Mouse (Mus musculus) layer of hippocampus, adult 11-12 months (tissue): ENCODE measurements around the gene Elmo3.

Source experiments
- DNase-seq: peaks from one replicate; pipeline ENCODE4 v3.0.0; 2022; ENCODE audit warnings: low spot score

The Elmo3 gene

GRCm38 (mm10) chr8:105305211-105306145 lies at the start of gene Elmo3:
Elmo3 (plus strand) TSS chr8:105305601.
- DNase-seq = no peak

GRCm38 (mm10) chr8:105257318-105258114 lies 47.9 kb upstream of the Elmo3 start:
- no peak for DNase-seq

GRCm38 (mm10) chr8:105258911-105259720 lies 46.3 kb upstream of the Elmo3 start:
- no peak for DNase-seq

- DNase-seq = peak; percentile 70
Measured at GRCm38 (mm10) chr8:105259721-105260320, 45.6 kb upstream of the Elmo3 start.

- no peak for DNase-seq
Measured at GRCm38 (mm10) chr8:105260371-105261099, 44.9 kb upstream of the Elmo3 start.

GRCm38 (mm10) chr8:105261326-105261980 lies 43.9 kb upstream of the Elmo3 start:
- no peak for DNase-seq

GRCm38 (mm10) chr8:105263244-105263912 lies 42.0 kb upstream of the Elmo3 start:
- DNase-seq = no peak

- DNase-seq = no peak
Measured at GRCm38 (mm10) chr8:105264024-105264982, 41.1 kb upstream of the Elmo3 start, which contains the start of the genes Tradd and Fbxl8. Tradd (minus strand) TSS chr8:105264609. Fbxl8 (plus strand) TSS chr8:105264648.

GRCm38 (mm10) chr8:105265128-105265527 lies 40.3 kb upstream of the Elmo3 start:
- no peak for DNase-seq

GRCm38 (mm10) chr8:105266775-105267174 lies 38.6 kb upstream of the Elmo3 start:
- DNase-seq = no peak

GRCm38 (mm10) chr8:105268342-105269074 lies 36.9 kb upstream of the Elmo3 start:
- DNase-seq = peak; percentile 77

- DNase-seq = no peak
Measured at GRCm38 (mm10) chr8:105269075-105269458, 36.3 kb upstream of the Elmo3 start.

GRCm38 (mm10) chr8:105269461-105269947 lies 35.9 kb upstream of the Elmo3 start, which contains the start of gene Hsf4:
Hsf4 (plus strand) TSS chr8:105269801.
- DNase-seq = peak; percentile 48

- no peak for DNase-seq
Measured at GRCm38 (mm10) chr8:105270101-105270915, 35.1 kb upstream of the Elmo3 start.

- no peak for DNase-seq
Measured at GRCm38 (mm10) chr8:105270916-105271186, 34.5 kb upstream of the Elmo3 start.

- DNase-seq = no peak
Measured at GRCm38 (mm10) chr8:105275387-105275786, 30.0 kb upstream of the Elmo3 start.

- DNase-seq = no peak
Measured at GRCm38 (mm10) chr8:105275840-105276239, 29.6 kb upstream of the Elmo3 start, which contains the start of gene Nol3. Nol3 (plus strand) TSS chr8:105276140.
